Mouse (Mus musculus): ENCODE measurements at regions not wholly inside any gene's neighbourhood (a gene's known extent, or its start where the extent isn't known, plus 50 kb on each side); places are given as distances from the start of the nearest gene placed in this dataset.

DNA sequence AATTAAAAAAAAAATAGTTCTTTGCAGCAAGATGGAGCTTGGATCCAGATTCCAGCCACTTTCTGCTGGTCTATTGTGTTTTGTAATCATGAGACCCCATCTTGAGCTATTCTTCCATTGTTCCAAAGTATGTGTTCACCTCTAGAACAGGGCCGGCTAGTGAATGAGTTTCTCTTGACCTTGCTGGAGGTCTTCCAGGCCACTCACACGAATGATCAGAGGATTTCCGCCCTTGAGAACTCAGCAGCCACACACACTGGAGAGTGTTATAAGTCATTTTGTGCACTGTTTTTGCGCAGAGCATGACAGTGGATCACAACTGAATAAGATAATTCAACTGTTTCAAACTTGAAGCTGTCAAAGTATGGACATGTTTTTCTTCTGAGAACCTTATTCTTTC, 110.5 kb downstream of the Tbx4 start:
- no peak overlapping the region for H3K4me2 ChIP-seq (replicated peaks)
- peaks cover 8% of the 10 kb centered on the region; the same call in 1 of the 2 replicates for H3K27me3 ChIP-seq
- H3K27ac ChIP-seq: no peak overlapping the region
- whole genome bisulfite sequencing: 53% methylated on average over 4 of the region's 4 CpGs
- ATAC-seq: no peak
- no peak overlapping the region for H3K4me3 ChIP-seq (replicated peaks)
- peaks cover 19% of the 10 kb centered on the region for H3K4me1 ChIP-seq (replicated peaks)
- H3K36me3 ChIP-seq: no peaks in the 10 kb centered on the region
- no peak overlapping the region for H3K9ac ChIP-seq (replicated peaks)
- H3K9me3 ChIP-seq: no peaks in the 10 kb centered on the region

DNA sequence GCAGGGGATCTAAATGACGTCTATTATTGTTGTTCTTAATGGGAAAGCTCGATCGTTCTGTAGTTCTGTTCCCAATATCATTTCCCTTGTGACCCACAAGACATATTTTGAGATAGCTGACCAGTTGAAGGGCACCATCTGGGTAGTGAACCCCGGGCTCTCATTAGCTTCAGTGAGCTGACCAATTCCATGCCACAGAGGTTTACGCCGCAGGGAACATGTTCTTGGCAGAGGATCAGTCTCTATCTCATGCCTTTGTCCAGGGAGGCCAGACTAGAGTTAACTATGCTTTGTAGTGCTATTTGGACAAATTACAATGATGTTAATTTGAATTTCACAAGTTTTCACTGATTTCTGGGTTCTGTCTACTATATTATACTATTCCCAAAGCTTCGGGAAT, 117.1 kb downstream of the Tbx4 start:
- Histone ChIP-seq H3K9me3 (no peaks in the 10 kb centered on the region), H3K4me3 (replicated peaks) (no peak overlapping the region)
- no peak for ATAC-seq

DNA sequence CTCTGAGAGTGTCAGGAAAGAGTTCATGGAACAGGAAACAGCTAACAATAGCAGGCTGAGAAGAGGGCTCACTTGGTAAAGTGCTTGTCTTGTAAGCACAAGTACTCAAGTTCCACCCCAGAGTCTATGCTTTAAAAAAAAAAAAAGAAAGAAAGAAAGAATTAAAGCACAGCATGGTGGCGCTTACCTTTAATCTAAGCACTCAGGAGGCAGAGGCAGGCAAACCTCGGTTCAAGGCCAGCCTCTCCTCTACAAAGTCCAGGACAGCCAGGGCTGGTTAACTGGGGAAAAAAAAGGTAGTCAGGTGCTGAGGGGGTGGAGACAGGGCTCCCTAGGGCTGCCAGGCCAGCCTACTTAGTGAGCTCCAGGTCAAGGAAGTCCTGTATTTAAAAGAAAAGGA, 119.1 kb downstream of the Tbx4 start:
- Histone ChIP-seq H3K36me3 (no peaks in the 10 kb centered on the region), H3K9me3 (no peaks in the 10 kb centered on the region), H3K9ac (replicated peaks) (no peak overlapping the region), H3K4me3 (replicated peaks) (no peak overlapping the region), H3K4me1 (replicated peaks) (no peaks in the 10 kb centered on the region), H3K4me2 (replicated peaks) (no peak overlapping the region), H3K27me3 (no peaks in the 10 kb centered on the region), H3K27ac (no peak overlapping the region)
- 94% methylated on average over 2 of the region's 2 CpGs for WGBS
- no peak for ATAC-seq

More for the DNA sequence above, 117.1 kb downstream of the Tbx4 start:
- no peak overlapping the region for H3K27ac ChIP-seq
- no peak overlapping the region for H3K4me2 ChIP-seq (replicated peaks)
- WGBS: 81% methylated on average over 7 of the region's 7 CpGs
- H3K9ac ChIP-seq (replicated peaks): no peak overlapping the region
- H3K36me3 ChIP-seq: no peaks in the 10 kb centered on the region
- H3K4me1 ChIP-seq (replicated peaks): no peaks in the 10 kb centered on the region
- H3K27me3 ChIP-seq: no peaks in the 10 kb centered on the region

- H3K27me3 ChIP-seq: no peaks in the 10 kb centered on the region
- no peak overlapping the region for H3K27ac ChIP-seq
- no peaks in the 10 kb centered on the region for H3K9me3 ChIP-seq
- ATAC-seq: no peak
- WGBS: 87% methylated on average over 9 of the region's 9 CpGs
- no peak overlapping the region for H3K4me3 ChIP-seq (replicated peaks)
- no peak overlapping the region for H3K4me2 ChIP-seq (replicated peaks)
- H3K9ac ChIP-seq (replicated peaks): no peak overlapping the region
- no peaks in the 10 kb centered on the region for H3K36me3 ChIP-seq
- H3K4me1 ChIP-seq (replicated peaks): no peaks in the 10 kb centered on the region
Measured at GRCm38 (mm10) chr11:86005899-86006445, 119.8 kb downstream of the Tbx4 start.

GRCm38 (mm10) chr11:86006859-86007258, 120.6 kb downstream of the Tbx4 start:
- ATAC-seq: no peak
- Histone ChIP-seq H3K27me3 (no peaks in the 10 kb centered on the region), H3K27ac (no peak overlapping the region), H3K4me1 (replicated peaks) (no peaks in the 10 kb centered on the region), H3K4me3 (replicated peaks) (no peak overlapping the region), H3K9me3 (no peaks in the 10 kb centered on the region), H3K36me3 (no peaks in the 10 kb centered on the region), H3K4me2 (replicated peaks) (no peak overlapping the region), H3K9ac (replicated peaks) (no peak overlapping the region)
- WGBS: 93% methylated on average over 4 of the region's 4 CpGs

Measured in midbrain, embryonic 13.5 days (tissue).